Mouse (Mus musculus) lung, postnatal 4 days (tissue): ENCODE measurements around the gene Pdss2.
A peak's percentile ranks its signal among the peaks of the same experiment; 100 is the strongest.
"Not testable (repeated sequence)": the region's sequence is repeated elsewhere in the genome, so short reads cannot be mapped to it uniquely, and the experiment has no call there.

Source experiments
- DNase-seq, 2 experiments: peaks; one replicate each; pipeline ENCODE4 v3.0.0; 2021

Pdss2 gene

DNA sequence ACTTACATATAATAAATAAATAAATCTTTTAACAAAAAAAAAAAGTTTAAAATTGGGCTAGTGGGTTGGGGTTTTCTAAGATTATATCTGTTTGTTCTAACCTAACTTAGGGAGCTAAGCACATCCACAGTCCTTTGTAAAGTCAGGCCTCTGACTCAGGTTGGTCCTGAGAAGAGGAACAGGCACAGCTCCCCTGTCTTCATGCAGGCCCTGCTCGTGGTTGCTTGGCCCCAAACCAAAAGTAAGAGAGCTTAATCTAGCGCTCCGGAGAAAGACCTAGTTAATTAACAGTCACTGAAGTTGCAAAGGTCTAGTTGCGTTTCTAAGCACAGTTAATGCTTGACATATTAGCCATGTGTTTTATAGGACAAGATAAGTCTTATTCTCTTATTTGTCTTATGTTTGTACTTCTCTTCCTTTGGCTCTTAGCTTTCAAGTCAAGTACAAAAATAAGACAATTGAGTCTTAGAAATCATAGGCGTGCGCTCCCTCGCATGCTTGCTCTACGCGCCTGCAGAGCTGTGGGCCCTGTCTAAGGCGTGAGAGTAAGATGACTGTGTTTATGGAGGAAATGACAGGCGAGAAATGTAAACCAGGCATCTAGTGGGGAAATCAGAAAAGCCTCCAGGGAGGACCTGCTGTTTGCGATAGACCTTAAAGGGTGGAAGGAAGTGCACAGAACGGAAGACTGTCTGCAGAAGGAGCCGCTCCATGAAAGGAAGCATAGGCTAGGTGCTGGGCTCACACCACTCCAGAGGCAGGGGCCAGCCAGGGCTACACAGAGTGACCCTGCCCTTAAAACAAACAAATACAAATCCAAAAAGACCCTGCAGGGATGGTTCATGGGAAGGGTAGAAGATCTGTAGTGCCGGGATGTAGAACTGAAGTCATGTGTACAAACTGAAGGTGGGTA, 157.7 kb downstream of the Pdss2 start:
- no peak for DNase-seq

DNA sequence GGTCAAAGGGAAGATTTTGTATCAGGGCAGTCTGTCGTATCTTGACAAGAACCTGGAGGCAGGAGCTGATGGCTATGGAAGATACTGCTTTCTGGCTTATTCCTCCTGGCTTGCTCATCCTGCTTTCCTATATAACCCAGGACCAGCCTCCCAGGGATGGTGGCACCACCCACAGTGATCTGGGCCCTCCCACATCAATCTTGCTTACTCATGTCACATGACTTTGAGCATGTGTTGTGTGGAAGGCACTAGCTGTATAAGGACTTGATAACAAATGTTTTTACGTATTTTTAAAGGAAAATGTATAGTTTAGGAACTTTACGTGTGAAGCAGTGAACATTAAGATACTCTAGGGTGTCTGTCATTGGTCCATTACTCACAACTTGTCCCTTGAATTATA, 161.4 kb downstream of the Pdss2 start:
- DNase-seq = no peak

DNA sequence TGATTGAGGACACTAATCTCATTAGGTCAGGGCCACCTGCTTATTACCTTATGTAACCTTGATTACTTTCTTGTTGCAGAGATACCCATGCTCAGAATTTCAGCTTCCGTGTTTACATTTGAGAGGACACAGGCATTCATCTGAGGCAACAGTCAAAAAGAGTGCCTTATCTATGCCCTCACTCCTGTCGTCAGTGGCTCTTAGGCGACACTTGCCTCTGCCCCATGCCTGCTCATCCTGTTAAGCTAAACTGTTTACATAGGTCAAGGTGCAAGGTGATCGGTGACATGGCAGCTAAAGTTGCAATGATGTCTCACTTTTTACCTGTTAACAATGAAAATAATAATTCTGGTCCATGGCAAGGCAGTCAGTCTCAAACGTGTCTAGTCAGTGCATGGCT, 163.3 kb downstream of the Pdss2 start:
- no peak for DNase-seq

- no peak for DNase-seq
Observed at GRCm38 (mm10) chr10:43392921-43393320, 171.6 kb downstream of the Pdss2 start.

GRCm38 (mm10) chr10:43393818-43394217, 172.5 kb downstream of the Pdss2 start:
- no peak for DNase-seq

GRCm38 (mm10) chr10:43395824-43396223, 174.5 kb downstream of the Pdss2 start:
- DNase-seq = no peak

DNA sequence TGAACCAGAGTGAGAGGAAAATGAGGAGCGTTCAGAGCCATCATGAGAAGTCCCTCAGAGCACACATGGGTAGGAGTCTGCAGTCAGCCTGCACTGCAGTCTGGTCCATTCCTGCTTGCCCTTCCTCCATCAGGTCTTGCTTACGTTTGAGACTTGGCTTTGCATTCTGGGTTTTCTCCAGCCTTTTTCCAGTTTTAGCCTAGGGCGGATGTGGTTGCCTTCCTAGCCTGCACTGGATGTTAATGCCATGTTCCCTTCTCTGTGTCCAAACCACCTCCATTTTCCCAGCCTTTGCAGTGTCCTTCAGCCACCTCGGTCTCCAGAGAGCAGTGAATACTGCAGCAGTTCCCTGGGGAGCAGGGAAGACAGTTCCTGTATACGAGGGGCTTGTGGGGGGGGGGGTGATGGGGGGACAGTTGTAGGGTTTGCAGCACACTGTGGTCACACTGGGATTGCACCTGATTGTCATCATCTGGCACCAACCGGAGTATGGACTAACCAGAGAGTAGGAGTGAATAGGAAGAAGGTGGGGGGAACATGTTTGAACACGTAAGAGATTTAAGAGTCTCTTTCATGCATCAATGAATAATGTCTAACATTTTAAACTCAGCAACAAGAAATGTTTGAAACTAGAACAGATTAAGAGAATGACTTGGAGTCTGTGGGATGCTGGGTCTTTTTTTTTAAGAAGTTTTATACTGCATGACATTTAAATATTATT, 178.5 kb downstream of the Pdss2 start:
- DNase-seq = no peak

- no peak for DNase-seq
Observed at GRCm38 (mm10) chr10:43406107-43406506, 184.8 kb downstream of the Pdss2 start.

- DNase-seq = peak; percentile 6 to 36
Observed at GRCm38 (mm10) chr10:43406885-43407284, 185.6 kb downstream of the Pdss2 start.

- DNase-seq = no peak
Observed at GRCm38 (mm10) chr10:43409506-43410230, 188.4 kb downstream of the Pdss2 start.

GRCm38 (mm10) chr10:43411164-43411563, 189.9 kb downstream of the Pdss2 start:
- not testable (repeated sequence) for DNase-seq

DNA sequence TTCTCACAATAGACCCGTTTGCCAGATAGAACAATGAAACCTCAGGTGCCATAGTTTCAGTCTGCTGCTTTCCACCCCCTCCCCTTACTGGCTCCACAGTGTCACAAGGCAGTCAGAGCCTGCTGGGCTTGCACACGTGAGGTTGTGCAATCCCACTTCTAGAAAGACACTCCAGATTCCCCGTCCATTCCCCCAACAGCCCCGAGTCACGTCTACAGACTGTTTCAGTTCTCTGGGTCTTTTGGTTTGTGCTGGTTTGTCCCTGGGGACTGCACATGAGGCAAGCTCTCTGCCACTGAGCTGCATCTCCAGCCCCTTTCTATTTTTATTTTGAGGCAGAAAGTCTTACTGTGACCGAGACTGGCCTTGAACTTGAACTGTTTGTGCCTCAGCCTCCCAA, 196.1 kb downstream of the Pdss2 start:
- DNase-seq = no peak

DNA sequence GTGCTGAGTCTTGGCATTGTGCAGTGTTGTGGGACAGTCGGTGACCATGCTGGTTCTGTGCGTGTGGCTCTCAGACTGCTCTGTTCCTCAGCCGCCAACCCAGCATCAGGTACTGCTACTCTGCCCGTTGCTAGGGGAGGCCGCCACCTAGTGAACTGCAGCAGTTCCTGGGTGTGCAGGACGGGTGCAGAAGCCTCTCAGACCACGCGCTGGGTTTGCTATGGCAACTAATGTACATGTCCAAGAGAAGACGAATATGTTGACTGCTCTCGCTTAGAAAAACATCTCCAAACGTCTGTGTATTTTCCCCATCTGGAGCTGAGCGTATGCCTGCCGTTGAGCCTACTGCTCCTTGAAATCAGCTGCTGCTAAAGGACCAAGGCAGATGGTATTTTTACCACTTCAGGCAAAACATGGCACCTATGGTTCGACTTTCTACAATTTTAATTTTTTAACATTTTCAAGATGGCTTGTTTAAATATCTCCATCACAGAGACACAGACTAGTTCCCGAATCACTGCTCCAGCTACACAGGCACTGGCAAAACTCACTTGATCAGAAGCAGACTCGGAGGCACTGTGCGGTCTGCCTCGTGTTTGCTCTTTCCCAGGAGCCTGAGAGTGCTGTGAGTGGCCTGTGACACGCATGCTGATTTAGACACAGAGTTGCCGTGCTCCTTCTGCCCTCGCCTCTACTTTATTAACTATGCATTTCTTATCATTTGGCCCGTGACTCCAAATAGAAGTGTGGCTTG, 199.6 kb downstream of the Pdss2 start:
- no peak for DNase-seq

DNA sequence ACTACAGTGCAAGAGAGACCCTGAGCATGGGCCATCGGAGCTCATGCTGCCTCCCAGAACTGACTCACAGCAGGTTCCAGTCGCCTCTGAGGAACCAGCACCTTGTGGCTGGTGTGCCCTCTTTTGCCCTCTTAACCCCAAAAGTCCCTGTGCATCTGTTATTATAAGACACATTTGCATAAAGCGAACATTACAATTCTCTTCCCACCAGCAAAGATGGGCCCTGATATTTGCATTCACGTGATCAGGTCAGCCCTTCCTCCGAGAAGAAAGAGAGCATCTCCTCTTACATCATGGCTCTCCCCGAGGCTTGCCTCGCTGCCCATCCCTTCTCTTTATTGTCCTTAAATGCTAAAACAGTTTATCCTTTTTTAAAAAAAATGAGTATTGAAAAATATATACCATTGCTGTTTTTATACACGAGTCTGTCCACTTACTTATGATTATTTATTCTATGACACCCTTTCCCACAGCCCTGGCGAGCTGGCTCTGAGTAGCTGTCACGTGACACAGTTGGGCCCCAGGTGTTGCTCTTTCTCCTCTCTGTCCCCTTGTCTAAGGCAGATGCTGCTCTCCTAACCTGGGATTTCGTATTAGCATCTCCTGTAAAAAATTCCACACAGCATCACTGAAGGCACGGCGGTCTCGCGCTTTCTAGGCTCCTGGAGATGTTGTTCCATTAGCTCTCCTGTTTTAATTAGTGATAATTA, 200.9 kb downstream of the Pdss2 start:
- DNase-seq = no peak

DNA sequence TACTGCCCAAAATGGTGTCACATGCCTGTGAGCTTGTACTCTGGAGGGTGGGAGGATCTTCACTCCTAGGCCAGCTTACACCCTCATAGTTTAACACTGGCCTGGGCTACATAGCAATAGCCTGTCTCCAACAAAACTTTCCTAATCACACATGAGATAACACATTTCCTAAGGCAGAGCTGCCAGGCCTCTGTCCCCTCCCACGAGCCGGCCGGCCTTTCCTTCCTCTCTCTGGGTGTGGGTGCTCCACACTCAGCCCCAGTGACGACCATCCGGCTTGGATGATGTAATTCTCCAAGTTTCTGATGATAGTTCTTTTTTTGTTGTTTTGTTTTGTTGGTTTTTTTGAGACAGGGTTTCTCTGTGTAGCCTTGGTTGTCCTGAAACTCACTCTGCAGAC, 203.3 kb downstream of the Pdss2 start:
- DNase-seq = peak; percentile 31 to 41

- no peak for DNase-seq
Observed at GRCm38 (mm10) chr10:43430606-43431005, 209.3 kb downstream of the Pdss2 start.

DNA sequence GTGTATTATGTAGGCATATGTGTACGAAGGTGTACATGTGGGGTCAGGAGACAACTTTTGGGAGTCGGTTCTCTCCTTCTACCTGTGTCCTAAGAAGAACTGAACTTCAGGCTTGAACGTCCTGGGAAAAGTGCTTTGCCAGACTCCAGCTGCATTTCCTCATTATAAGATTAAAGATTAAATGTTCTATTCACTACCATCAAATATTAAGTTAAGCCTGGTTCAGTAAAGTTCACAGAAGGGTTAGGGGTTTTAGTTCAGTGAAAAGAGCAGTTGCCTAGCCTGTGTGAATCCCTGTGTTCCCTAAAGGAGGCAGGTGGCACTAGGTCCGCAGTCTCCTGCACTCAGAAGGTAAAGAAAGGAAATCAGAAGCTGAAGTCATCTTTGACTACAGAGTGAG, 213.0 kb downstream of the Pdss2 start:
- DNase-seq = no peak

DNA sequence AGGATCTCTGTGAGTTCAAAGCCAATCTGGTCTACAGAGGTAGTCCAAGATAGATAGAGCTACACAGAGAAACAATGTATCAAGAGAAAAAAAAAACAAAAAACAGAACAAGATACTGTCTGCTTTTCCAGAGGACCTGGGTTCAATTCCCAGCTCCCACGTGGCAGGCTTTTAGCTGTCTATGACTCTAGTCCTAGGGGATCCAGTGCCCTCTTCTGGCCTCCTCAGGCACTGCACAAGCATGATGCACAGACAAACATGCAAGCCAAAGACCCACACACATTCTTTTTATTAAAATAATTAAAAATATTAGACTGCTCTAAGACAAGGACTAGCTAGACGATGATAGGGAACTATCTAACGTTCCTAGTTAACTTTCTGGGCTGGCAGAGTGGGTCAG, 214.5 kb downstream of the Pdss2 start:
- DNase-seq = no peak

- peak in 1 of 2 experiments; percentile 12 for DNase-seq
Observed at GRCm38 (mm10) chr10:43439492-43439941, 218.2 kb downstream of the Pdss2 start.

- DNase-seq = peak in 1 of 2 experiments; percentile 31
Observed at GRCm38 (mm10) chr10:43440050-43440449, 218.8 kb downstream of the Pdss2 start.

DNA sequence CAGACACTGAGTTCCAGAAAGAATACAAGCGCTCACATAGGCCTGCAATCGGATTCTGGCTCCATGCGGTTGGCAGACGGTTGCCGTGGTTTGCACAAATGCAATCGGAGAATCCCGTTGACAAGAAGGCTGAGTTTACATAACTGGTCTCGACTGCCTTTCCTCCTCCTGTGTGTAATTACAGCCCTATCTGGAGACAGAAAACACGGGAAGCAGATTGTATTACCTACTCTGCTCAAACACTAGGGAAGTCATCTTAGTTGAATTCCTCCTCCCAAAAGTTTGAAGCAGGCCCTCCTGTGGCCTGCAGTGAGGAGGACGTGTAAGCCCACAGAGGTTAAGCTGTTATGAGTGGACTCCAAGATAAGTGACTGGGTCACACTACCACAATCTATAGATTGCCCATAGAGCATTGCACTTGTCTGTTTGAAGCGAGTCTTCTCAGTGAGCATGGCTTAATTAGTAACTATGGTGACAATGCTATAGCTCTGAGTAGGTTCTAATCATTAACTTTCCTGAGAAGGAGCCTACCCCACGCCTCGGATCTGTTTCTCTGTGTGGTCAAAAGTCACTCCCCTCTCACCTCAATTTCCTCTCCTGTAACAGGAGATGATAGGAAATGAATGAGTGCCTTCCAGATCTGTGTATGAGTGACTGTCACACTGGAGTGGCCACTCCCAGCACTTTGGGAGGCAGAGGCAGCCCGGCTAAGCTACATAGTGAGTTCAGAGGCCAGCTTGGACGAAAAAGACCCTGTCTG, 219.9 kb downstream of the Pdss2 start:
- DNase-seq = no peak
